ENCODE assay signal across 16 mouse cellular contexts in the genomic region with DNA sequence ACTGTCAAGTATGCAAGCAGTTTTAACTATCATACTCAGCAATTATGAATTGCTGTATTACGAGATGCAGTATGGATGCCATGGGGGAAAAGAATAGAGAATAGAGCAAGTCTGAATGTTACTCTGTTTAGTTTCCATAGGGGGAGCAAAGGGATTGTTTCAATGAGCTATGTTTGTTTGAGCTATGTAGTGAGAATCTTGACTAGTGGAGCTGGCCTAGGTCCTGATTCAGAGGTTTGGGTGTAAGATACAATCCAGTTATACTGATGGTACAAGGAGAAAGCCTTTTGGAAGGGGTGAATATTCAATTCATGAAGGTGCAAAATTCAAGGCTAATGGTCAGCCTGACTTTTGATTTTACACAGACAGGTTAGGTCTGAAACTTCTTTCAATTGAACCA. TPM values are rescaled to one million over a fixed set of nuclear protein-coding genes. Genes with fewer than 3 reads are reported as not detected.
DNase-seq lines count a peak whose midpoint lies in the region; ATAC-seq and TF ChIP-seq lines count a peak whose summit lies in the region.
"Had no signal": no experiment of that assay in that cellular context is flagged by ENCODE, and none has a peak within 500 bp of the region (broad histone marks: within the 10 kb centered on the region; RNA-seq: fewer than 3 reads in every experiment).

No protein-coding gene starts in this region.

- no peaks in the 10 kb centered on the region for H3K9me3 ChIP-seq in kidney, postnatal 0 days (replicated peaks; ENCODE audit: low read length)
- no peaks in the 10 kb centered on the region for H3K9me3 ChIP-seq in kidney, embryonic 14.5 days (ENCODE audit: control insufficient read depth, low read length)
- no peaks in the 10 kb centered on the region for H3K9me3 ChIP-seq in ES-E14 (ENCODE audit: control insufficient read depth, insufficient read depth, low read depth, low read length)
- H3K9me3 ChIP-seq in forebrain, embryonic 11.5 days (ENCODE audit: control insufficient read depth, low read length) = no peaks in the 10 kb centered on the region
- H3K9me3 ChIP-seq: embryonic facial prominence, embryonic 15.5 days; hindbrain, embryonic 15.5 days; liver, embryonic 12.5 days; neural tube, embryonic 13.5 days had no signal

- in situ Hi-C loops in ES-E14 (cut with MboI; ENCODE audit: low sequenced_read_pairs in 2 of 2, unreplicated experiment in 2 of 2) = no loop called here

- H3K4me2 ChIP-seq in kidney, postnatal 0 days (ENCODE audit: low read length) = no peak overlapping the region
- H3K4me2 ChIP-seq in kidney, embryonic 14.5 days (replicated peaks; ENCODE audit: low read depth, low read length) = no peak overlapping the region
- H3K4me2 ChIP-seq in forebrain, embryonic 11.5 days (ENCODE audit: low read depth, low read length, severe bottlenecking) = no peak overlapping the region
- H3K4me2 ChIP-seq: embryonic facial prominence, embryonic 15.5 days; hindbrain, embryonic 15.5 days; liver, embryonic 12.5 days; neural tube, embryonic 13.5 days had no signal

- H3K4me3 ChIP-seq in kidney, postnatal 0 days (replicated peaks; ENCODE audit: low read depth, low read length) = no peak overlapping the region
- no peak overlapping the region for H3K4me3 ChIP-seq in kidney, embryonic 14.5 days (ENCODE audit: low read length)
- H3K4me3 ChIP-seq in ES-E14 (ENCODE audit: insufficient read depth in 1 of 2, low read depth in 1 of 2, low read length in 2 of 2, poor library complexity in 1 of 2, severe bottlenecking in 1 of 2) = no peak overlapping the region
- no peak overlapping the region for H3K4me3 ChIP-seq in forebrain, embryonic 11.5 days (ENCODE audit: low read depth, low read length)
- H3K4me3 ChIP-seq: embryonic facial prominence, embryonic 15.5 days; hindbrain, embryonic 15.5 days; liver, embryonic 12.5 days; neural tube, embryonic 13.5 days had no signal

- 72% methylated on average over 1 of the region's 1 CpGs for WGBS in kidney, postnatal 0 days
- 77% methylated on average over 1 of the region's 1 CpGs for WGBS in kidney, embryonic 14.5 days
- 95% methylated on average over 1 of the region's 1 CpGs for WGBS in forebrain, embryonic 11.5 days

- DNase-seq in kidney, postnatal 0 days (ENCODE audit: low spot score) = peak; percentile 77
- peak; percentile 37 for DNase-seq in ES-E14 (ENCODE audit: low read depth, low spot score)
- peak; percentile 61 for DNase-seq in embryo, embryonic 11 days
- DNase-seq in retina, embryonic 14.5 days (ENCODE audit: low spot score) = peak; percentile 60
- DNase-seq in T-cell, adult 2 months (ENCODE audit: low spot score) = no peak
- no peak for DNase-seq in forebrain, embryonic 11.5 days (ENCODE audit: low spot score)
- DNase-seq: cerebellum, adult 2 months; forebrain, postnatal 0 days; kidney, postnatal 14 days; lung, postnatal 14 days had no signal

- H3K4me1 ChIP-seq in kidney, postnatal 0 days (replicated peaks; ENCODE audit: insufficient read depth, low read length) = no peaks in the 10 kb centered on the region
- no peaks in the 10 kb centered on the region for H3K4me1 ChIP-seq in kidney, embryonic 14.5 days (ENCODE audit: control insufficient read depth, insufficient read depth, low read length)
- no peaks in the 10 kb centered on the region for H3K4me1 ChIP-seq in ES-E14 (ENCODE audit: control insufficient read depth in 2 of 2, insufficient read depth in 2 of 2, low read length in 2 of 2, poor library complexity in 1 of 2)
- no peaks in the 10 kb centered on the region for H3K4me1 ChIP-seq in forebrain, embryonic 11.5 days (replicated peaks; ENCODE audit: control insufficient read depth, insufficient read depth, low read length)
- H3K4me1 ChIP-seq: embryonic facial prominence, embryonic 15.5 days; hindbrain, embryonic 15.5 days; liver, embryonic 12.5 days; neural tube, embryonic 13.5 days had no signal

- H3K36me3 ChIP-seq in kidney, postnatal 0 days (ENCODE audit: insufficient read depth, low read length) = no peaks in the 10 kb centered on the region
- H3K36me3 ChIP-seq in kidney, embryonic 14.5 days (ENCODE audit: control insufficient read depth, insufficient read depth, low read length) = no peaks in the 10 kb centered on the region
- no peaks in the 10 kb centered on the region for H3K36me3 ChIP-seq in ES-E14 (ENCODE audit: control insufficient read depth, insufficient read depth, low read length, poor library complexity, severe bottlenecking)
- no peaks in the 10 kb centered on the region for H3K36me3 ChIP-seq in forebrain, embryonic 11.5 days (ENCODE audit: control insufficient read depth, insufficient read depth, low read length)
- H3K36me3 ChIP-seq: embryonic facial prominence, embryonic 15.5 days; hindbrain, embryonic 15.5 days; liver, embryonic 12.5 days; neural tube, embryonic 13.5 days had no signal

- H3K27ac ChIP-seq in kidney, postnatal 0 days = no peak overlapping the region
- no peak overlapping the region for H3K27ac ChIP-seq in kidney, embryonic 14.5 days (ENCODE audit: low read depth, low read length)
- H3K27ac ChIP-seq in ES-E14 (ENCODE audit: insufficient read depth, low read depth, low read length, poor library complexity, severe bottlenecking) = no peak overlapping the region
- no peak overlapping the region for H3K27ac ChIP-seq in forebrain, embryonic 11.5 days (ENCODE audit: low read depth, low read length)
- H3K27ac ChIP-seq: embryonic facial prominence, embryonic 15.5 days; hindbrain, embryonic 15.5 days; liver, embryonic 12.5 days; neural tube, embryonic 13.5 days had no signal

- H3K27me3 ChIP-seq in kidney, postnatal 0 days (ENCODE audit: insufficient read depth, low read length) = no peaks in the 10 kb centered on the region
- no peaks in the 10 kb centered on the region for H3K27me3 ChIP-seq in kidney, embryonic 14.5 days (ENCODE audit: control insufficient read depth, insufficient read depth, low read length)
- no peaks in the 10 kb centered on the region for H3K27me3 ChIP-seq in forebrain, embryonic 11.5 days (ENCODE audit: control insufficient read depth, insufficient read depth, low read length)
- H3K27me3 ChIP-seq: embryonic facial prominence, embryonic 15.5 days; hindbrain, embryonic 15.5 days; liver, embryonic 12.5 days; neural tube, embryonic 13.5 days had no signal

- TF ChIP-seq CTCF in kidney, postnatal 0 days (IDR thresholded peaks at IDR 0.05; ENCODE audit: low read depth) = peak; percentile 42; the same call in 1 of the 2 replicates

- no peak for ATAC-seq in kidney, postnatal 0 days (replicated peaks; ENCODE audit: low FRiP score, low read depth)
- ATAC-seq in kidney, embryonic 14.5 days (ENCODE audit: low FRiP score, low TSS enrichment) = no peak
- no peak for ATAC-seq in forebrain, embryonic 11.5 days (replicated peaks; ENCODE audit: low FRiP score)
- ATAC-seq: activated CD4-positive, CD25-positive, alpha-beta regulatory T cell, adult 4 months; forebrain, postnatal 0 days; liver, embryonic 12.5 days had no signal

- H3K9ac ChIP-seq in kidney, postnatal 0 days (ENCODE audit: low read depth, low read length) = no peak overlapping the region
- no peak overlapping the region for H3K9ac ChIP-seq in kidney, embryonic 14.5 days (ENCODE audit: low read depth, low read length)
- no peak overlapping the region for H3K9ac ChIP-seq in ES-E14 (ENCODE audit: insufficient read depth, low read depth, low read length, poor library complexity, severe bottlenecking)
- H3K9ac ChIP-seq in forebrain, embryonic 11.5 days (ENCODE audit: low read length) = no peak overlapping the region
- H3K9ac ChIP-seq: embryonic facial prominence, embryonic 15.5 days; forebrain, postnatal 0 days; hindbrain, embryonic 15.5 days; liver, embryonic 12.5 days; neural tube, embryonic 13.5 days had no signal

TF ChIP-seq in ES-E14, 5 proteins besides CTCF, POLR2A, EP300 and RAD21:
- TF ChIP-seq ZC3H11A (IDR thresholded peaks at IDR 0.05; ENCODE audit: borderline replicate concordance, low read depth, low read length) (no peak), ZNF384 (IDR thresholded peaks at IDR 0.05; ENCODE audit: low read depth, low read length) (no peak), CHD2 (IDR thresholded peaks at IDR 0.05; ENCODE audit: low read depth, low read length) (no peak), MAFK (IDR thresholded peaks at IDR 0.05; ENCODE audit: insufficient read depth, low read depth, low read length) (no peak), HCFC1 (IDR thresholded peaks at IDR 0.05; ENCODE audit: borderline replicate concordance, insufficient read depth, low read length) (no peak)

RNA-seq across cellular contexts. Expression of gene Mdga2, which starts 45.1 kb away (rescaled TPM):
- polyA plus RNA-seq in kidney, postnatal 0 days (2015; fragmentation: Nextera tagmentation; extraction: Ambion mirVana) = 1.3 and 1.6 TPM in 2 replicates
- 1.9 and 2.0 TPM in 2 replicates for polyA plus RNA-seq in kidney, embryonic 14.5 days (2014; fragmentation: Nextera tagmentation; extraction: Ambion mirVana)
- not detected in 2 replicates for total RNA-seq in ES-E14 (2012; rRNA removed)
- 4.7 and 6.8 TPM in 2 replicates for polyA plus RNA-seq in forebrain, embryonic 11.5 days (2014; fragmentation: Nextera tagmentation; extraction: Ambion mirVana)

Comparison
In these comparisons a context has a peak if more than half of its experiments do, and no peak if none do; other contexts are left out.
1. DNase-seq: peak in kidney, postnatal 0 days (single experiment), ES-E14 (single experiment), embryo, embryonic 11 days (single experiment) and retina, embryonic 14.5 days (single experiment); none in T-cell, adult 2 months (single experiment) and forebrain, embryonic 11.5 days (single experiment).